ENCODE assay signal across 16 mouse cellular contexts in the genomic region with DNA sequence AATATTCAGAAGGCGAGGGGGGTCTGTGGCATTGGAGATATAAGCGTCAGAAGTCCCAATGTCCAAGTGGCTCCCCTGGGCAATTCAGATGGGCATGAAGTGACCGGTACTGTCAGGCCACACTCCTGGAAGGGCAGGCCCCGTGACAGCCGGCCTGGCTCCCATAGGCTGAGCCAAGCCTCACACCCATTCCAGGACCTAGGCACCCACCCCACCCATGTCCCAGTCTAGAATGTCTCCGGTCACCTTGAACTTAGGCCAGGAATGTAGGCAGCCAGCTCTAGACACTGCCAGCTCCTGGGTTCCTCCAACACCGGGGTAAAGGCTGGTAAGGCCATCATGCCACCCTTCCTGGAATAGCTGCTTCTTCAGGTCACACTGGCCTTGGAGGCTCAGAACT. TPM values are rescaled to one million over a fixed set of nuclear protein-coding genes. Genes with fewer than 3 reads are reported as not detected.
A peak's percentile ranks its signal among the peaks of the same experiment; 100 is the strongest.
DNase-seq lines count a peak whose midpoint lies in the region; ATAC-seq lines count a peak whose summit lies in the region.
"Had no signal": no experiment of that assay in that cellular context is flagged by ENCODE, and none has a peak within 500 bp of the region (broad histone marks: within the 10 kb centered on the region; RNA-seq: fewer than 3 reads in every experiment).

No protein-coding gene starts in this region.

- H3K9ac ChIP-seq in forebrain, embryonic 16.5 days (replicated peaks; ENCODE audit: low read depth, low read length) = no peak overlapping the region
- H3K9ac ChIP-seq: liver, embryonic 12.5 days; stomach, embryonic 15.5 days had no signal

- no peaks in the 10 kb centered on the region for H3K36me3 ChIP-seq in forebrain, embryonic 16.5 days (ENCODE audit: control insufficient read depth, insufficient read depth)
- H3K36me3 ChIP-seq: G1E; liver, embryonic 12.5 days; stomach, embryonic 15.5 days had no signal

- H3K9me3 ChIP-seq in forebrain, embryonic 16.5 days (ENCODE audit: control insufficient read depth, low read length) = no peaks in the 10 kb centered on the region
- H3K9me3 ChIP-seq: liver, embryonic 12.5 days; stomach, embryonic 15.5 days had no signal

- no peaks in the 10 kb centered on the region for H3K27me3 ChIP-seq in forebrain, embryonic 16.5 days (replicated peaks; ENCODE audit: control insufficient read depth, insufficient read depth, low read length)
- H3K27me3 ChIP-seq: liver, embryonic 12.5 days; stomach, embryonic 15.5 days had no signal

- no peak overlapping the region for H3K4me3 ChIP-seq in forebrain, embryonic 16.5 days (replicated peaks; ENCODE audit: low read length)
- H3K4me3 ChIP-seq: erythroblast, embryonic 14.5 days; liver, embryonic 12.5 days; stomach, embryonic 15.5 days had no signal

- 93% methylated on average over 7 of the region's 7 CpGs for WGBS in forebrain, embryonic 16.5 days

- no peak overlapping the region for H3K4me2 ChIP-seq in forebrain, embryonic 16.5 days (ENCODE audit: low read length)
- H3K4me2 ChIP-seq: liver, embryonic 12.5 days; stomach, embryonic 15.5 days had no signal

- no peak for ATAC-seq in forebrain, embryonic 16.5 days
- ATAC-seq: liver, embryonic 12.5 days; midbrain, embryonic 16.5 days had no signal

- H3K27ac ChIP-seq in forebrain, embryonic 16.5 days (ENCODE audit: low read length) = no peak overlapping the region
- H3K27ac ChIP-seq: liver, embryonic 12.5 days; stomach, embryonic 15.5 days had no signal

- 0 out of 2 replicates have a peak, but pooled peaks cover 2% of the 10 kb centered on the region for H3K4me1 ChIP-seq in forebrain, embryonic 16.5 days (replicated peaks; ENCODE audit: control insufficient read depth, insufficient read depth, low read length)
- H3K4me1 ChIP-seq: liver, embryonic 12.5 days; stomach, embryonic 15.5 days had no signal

- DNase-seq in gastrocnemius, adult 18-20 months (ENCODE audit: low spot score) = peak; percentile 91
- no peak for DNase-seq in gastrocnemius, postnatal 4 days (ENCODE audit: low spot score in 2 of 2)
- peak; percentile 35 for DNase-seq in adrenal gland, adult 8-10 months
- peak; percentile 52 for DNase-seq in cerebellum, adult 9-10 months
- DNase-seq in heart, adult 8-10 months (ENCODE audit: low spot score) = peak; percentile 73
- DNase-seq in spleen, postnatal 36 days (ENCODE audit: low spot score in 2 of 2) = no peak
- no peak for DNase-seq in kidney, postnatal 14 days
- DNase-seq: thymus, postnatal 4 days had no signal

RNA-seq across cellular contexts. Expression of a gene that starts 9.0 kb away (rescaled TPM):
- under 1 TPM in 1 of 2 experiments, not detected in 1; 0.14 TPM for total RNA-seq in gastrocnemius, adult 18-20 months (2021)
- not detected for total RNA-seq in gastrocnemius, postnatal 4 days (2021)
- under 1 TPM in 1 of 4 experiments, not detected in 3; 0.13 TPM for total RNA-seq in adrenal gland, adult 8-10 months (2022)
- total RNA-seq in heart, adult 8-10 months (2022) = not detected
- polyA plus RNA-seq in forebrain, embryonic 16.5 days (2015; fragmentation: Nextera tagmentation; extraction: Ambion mirVana) = not detected in 2 replicates
- total RNA-seq: G1E; left cerebral cortex, postnatal 10 days; neutrophil, adult 5-6 weeks had no signal
- polyA plus RNA-seq: erythroblast, embryonic 14.5 days; G1E; midbrain, embryonic 16.5 days; stomach, embryonic 15.5 days had no signal

RNA-seq across cellular contexts. Expression of a gene that starts 26.4 kb away (rescaled TPM):
- total RNA-seq in gastrocnemius, adult 18-20 months (2021) = not detected
- not detected for total RNA-seq in gastrocnemius, postnatal 4 days (2021)
- 1 to 10 TPM; 5.7 to 8.2 (median 6.0) TPM for total RNA-seq in adrenal gland, adult 8-10 months (2022)
- total RNA-seq in heart, adult 8-10 months (2022) = under 1 TPM in 3 of 4 experiments, not detected in 1; 0.09 to 0.20 (median 0.11) TPM
- polyA plus RNA-seq in forebrain, embryonic 16.5 days (2015; fragmentation: Nextera tagmentation; extraction: Ambion mirVana) = 80.6 and 92.7 TPM in 2 replicates
- total RNA-seq: G1E; neutrophil, adult 5-6 weeks had no signal
- polyA plus RNA-seq: erythroblast, embryonic 14.5 days; G1E had no signal

RNA-seq across cellular contexts. Expression of a gene that starts 35.7 kb away (rescaled TPM):
- 10 to 100 TPM in 1 of 2 experiments, 1 to 10 TPM in 1; 5.0 to 10.8 TPM for total RNA-seq in gastrocnemius, adult 18-20 months (2021)
- 1 to 10 TPM; 4.5 to 6.0 TPM for total RNA-seq in gastrocnemius, postnatal 4 days (2021)
- total RNA-seq in adrenal gland, adult 8-10 months (2022) = 100 to 1,000 TPM in 1 of 4 experiments, 10 to 100 TPM in 3; 14.6 to 106 (median 31.8) TPM
- total RNA-seq in heart, adult 8-10 months (2022) = 1 to 10 TPM in 1 of 4 experiments, under 1 TPM in 3; 0.34 to 2.4 (median 0.57) TPM
- polyA plus RNA-seq in forebrain, embryonic 16.5 days (2015; fragmentation: Nextera tagmentation; extraction: Ambion mirVana) = 5.1 and 5.3 TPM in 2 replicates
- total RNA-seq: G1E; neutrophil, adult 5-6 weeks had no signal
- polyA plus RNA-seq: erythroblast, embryonic 14.5 days; G1E had no signal

Comparison
In these comparisons a context has a peak if more than half of its experiments do, and no peak if none do; other contexts are left out.
1. DNase-seq: peak in gastrocnemius, adult 18-20 months (single experiment), adrenal gland, adult 8-10 months (single experiment), cerebellum, adult 9-10 months (single experiment) and heart, adult 8-10 months (single experiment); none in gastrocnemius, postnatal 4 days (0 of 2), spleen, postnatal 36 days (0 of 2) and kidney, postnatal 14 days (single experiment).
2. RNA of a gene that starts 26.4 kb away (total RNA-seq): 5.7 to 8.2 TPM in adrenal gland, adult 8-10 months; 0.09 to 0.20 TPM in heart, adult 8-10 months, not detected in gastrocnemius, adult 18-20 months and not detected in gastrocnemius, postnatal 4 days; every median in the first group is over 4 times any median in the second.